Mouse (Mus musculus) induced T-regulatory cell, adult 2 months (primary cell): ENCODE measurements at regions not wholly inside any gene's neighbourhood (a gene's known extent, or its start where the extent isn't known, plus 50 kb on each side); places are given as distances from the start of the nearest gene placed in this dataset.

Source experiments
- DNase-seq: peaks from one replicate; pipeline ENCODE4 v3.0.0-alpha.2; 2012; ENCODE audit warnings: low read depth

DNA sequence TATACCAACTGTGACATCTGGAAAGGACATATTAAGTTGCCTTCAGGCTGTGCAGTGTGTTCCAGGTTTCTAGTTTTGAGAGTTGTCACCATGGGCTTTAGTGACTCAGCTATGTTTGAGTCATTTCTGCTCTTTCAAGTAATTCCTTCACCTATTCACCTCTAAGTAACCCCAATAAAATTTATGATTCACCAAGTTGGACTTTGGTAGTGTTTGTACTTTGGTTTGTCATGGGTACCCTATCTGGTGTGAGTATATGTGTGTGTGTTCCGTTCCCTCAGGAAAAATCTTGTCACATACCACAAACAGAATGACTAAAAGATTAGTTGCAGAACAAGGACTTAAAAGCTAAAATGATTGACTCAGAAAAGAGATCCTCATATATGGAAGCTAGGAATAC, 76.8 kb upstream of the Crbn start:
- no peak for DNase-seq

DNA sequence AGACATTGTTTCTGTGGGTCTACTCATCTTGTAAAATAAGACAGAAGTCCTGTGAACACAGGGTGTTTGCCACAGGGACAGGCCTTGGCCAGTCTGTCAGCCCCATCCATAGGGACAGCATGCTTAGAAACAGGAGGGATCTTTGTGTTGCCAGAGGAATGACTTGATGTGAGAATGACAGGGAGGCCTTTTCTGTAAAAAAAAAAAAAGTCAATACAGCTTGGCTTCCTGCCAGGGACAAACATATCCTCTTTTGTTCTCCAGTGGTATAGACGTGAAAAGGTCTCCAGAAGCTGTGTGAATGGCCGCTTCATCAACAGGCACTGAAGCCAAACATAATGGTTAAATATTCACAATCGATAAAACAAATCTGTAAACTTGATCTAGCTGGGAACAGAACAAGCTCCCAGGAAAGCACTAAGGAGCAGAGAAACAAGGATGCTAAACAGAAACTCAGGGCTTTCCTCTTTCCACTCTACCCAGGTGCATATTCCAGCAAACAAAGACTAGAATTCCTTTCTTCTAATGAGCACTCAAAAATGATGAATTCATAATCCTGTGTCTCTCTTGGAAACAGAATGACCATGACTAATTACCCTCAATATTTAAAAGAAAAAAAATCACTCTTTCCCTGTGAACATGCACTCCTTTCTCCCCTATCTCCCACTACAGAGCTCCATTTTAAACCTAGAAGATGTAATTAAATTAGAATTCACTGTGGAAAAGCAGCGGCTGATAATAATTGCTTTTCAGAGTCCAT, 92.2 kb upstream of the Crbn start:
- no peak for DNase-seq

DNA sequence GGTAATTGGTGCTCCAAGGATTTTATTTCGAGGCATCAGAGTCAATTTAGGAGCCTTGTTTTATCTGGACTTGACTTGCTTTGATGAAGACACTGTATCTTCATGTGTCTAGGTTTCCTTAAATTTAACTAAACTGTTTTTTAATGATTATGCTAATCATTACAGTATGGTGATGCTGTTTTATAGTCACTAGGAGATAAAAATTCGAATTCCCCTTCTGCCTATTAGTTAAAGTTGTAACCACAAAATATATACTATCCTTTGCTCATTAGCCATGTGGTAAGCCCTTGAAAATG, 92.7 kb upstream of the Crbn start:
- DNase-seq: no peak

- no peak for DNase-seq
These were observed 104.2 kb upstream of the Crbn start for GRCm38 (mm10) chr6:106903953-106904683.

DNA sequence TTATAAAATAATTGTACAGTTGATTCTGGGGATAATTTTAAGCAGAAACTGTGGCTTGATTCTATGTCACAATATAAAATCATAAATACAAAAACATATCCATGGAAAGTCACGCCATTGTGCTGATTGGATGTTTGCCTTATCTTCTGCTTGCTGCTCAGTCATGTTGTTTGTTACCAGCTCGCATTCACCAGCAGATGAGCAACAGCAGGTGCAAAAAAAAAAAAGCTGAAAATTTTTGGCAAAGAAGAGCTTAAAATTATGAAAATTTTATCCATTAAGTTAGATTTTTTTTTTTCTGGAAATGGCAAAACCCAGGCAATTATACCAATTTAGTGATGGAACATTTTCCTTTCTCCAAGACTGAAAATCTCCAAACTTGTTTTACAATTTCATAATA, 115.2 kb upstream of the Crbn start:
- DNase-seq: no peak

DNA sequence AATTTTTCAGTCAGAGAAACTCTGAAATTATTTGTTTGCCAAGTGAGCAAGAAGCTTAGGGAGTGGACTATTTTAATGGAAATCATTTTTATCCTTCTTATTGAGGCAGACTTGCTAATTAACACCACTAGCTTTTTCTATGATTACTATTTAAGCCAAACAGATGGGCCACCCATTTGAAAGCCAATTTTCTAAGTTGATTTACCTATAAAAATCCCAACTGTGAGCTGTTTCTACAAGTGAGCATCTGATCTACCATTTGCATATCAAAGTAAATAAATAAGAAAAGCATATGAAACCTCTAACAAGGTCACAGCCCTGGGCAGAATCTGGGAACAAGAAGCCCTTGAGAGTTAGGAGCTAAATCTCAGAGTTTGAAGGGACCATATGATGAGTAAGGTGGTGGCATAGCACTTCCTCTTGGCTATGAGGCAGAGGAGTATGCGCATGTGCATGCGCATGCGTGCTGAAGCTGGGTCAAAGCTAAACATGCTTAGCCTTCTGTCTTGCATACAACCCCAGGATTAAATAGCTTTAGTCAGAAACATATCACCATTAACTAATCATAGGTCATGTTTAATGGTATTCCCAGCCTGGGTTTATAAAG, 116.9 kb upstream of the Crbn start:
- no peak for DNase-seq

DNA sequence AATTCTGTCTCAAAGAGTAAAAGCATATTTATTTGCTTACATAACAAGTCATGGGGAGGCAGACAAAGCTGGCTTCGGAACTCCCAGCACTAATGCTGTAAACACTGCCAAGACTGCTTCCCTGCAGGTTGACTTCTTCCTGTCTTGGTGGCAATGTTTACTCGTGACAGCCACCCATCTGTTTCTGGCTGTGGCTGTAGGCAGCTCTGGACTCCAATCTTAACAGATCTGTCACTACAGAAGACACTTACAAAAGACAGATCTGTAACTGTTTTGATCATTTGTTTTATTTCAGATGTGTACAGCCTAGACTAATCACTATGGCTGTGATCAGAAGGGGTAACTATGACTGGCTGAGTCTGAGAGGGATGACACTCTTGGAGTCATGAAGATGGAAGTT, 121.1 kb upstream of the Crbn start:
- no peak for DNase-seq

DNA sequence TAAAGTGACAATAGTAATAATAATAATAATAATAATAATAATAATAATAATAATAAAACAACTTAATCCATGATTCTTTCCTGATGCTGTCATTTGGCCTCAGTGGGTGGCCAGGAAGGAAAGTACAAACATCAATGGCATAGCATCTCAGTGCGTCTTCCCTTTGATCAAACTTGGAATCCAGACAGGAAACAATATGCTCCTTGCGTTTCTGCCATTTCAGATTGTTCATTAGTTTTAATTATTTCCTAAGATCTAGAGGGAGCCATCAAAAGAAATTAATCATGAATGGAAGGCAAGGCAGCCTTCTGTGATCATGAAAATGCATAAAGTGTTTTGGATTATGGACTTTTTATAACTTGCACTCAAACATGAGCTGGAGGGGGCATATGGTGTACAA, 125.6 kb upstream of the Crbn start:
- no peak for DNase-seq

DNA sequence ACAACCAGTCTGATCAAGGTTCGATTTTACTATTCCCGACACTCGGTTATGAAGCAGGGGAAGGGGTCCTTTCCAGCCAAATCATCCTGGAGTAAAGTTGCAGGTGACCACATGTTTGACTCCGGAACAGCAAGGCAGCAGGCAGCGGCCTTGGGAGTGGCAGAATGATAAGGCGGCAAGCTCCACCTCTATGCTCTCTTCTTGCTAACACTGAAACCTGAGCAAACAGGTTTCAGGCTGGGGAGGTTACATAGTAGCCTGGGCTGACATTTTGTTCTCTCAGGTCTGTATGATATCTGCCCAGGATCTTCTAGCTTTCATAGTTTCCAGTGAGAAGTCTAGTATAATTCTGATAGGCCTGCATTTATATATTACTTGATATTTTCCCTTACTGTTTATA, 133.7 kb upstream of the Crbn start:
- no peak for DNase-seq

GRCm38 (mm10) chr6:106946227-106946927, 146.5 kb upstream of the Crbn start:
- no peak for DNase-seq

DNA sequence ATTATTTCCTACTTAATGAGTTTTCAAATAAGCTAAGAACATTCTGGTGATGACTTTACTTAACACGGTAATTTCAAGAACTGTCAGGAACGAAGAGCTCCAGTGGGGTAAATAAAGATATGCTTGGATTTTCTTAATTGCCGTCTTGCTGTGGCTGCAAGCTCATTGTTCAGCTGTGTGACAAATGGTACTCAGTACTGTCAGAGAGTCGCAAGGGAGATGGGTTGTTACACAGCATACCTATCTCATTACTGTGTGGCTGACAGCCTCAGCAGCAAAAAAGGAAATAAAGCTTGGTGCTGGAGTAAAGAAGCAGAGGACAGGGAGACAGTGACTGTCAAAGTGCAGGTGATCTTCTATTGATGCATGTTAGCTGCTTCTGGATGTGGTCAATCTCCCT, 151.0 kb upstream of the Crbn start:
- DNase-seq: no peak

DNA sequence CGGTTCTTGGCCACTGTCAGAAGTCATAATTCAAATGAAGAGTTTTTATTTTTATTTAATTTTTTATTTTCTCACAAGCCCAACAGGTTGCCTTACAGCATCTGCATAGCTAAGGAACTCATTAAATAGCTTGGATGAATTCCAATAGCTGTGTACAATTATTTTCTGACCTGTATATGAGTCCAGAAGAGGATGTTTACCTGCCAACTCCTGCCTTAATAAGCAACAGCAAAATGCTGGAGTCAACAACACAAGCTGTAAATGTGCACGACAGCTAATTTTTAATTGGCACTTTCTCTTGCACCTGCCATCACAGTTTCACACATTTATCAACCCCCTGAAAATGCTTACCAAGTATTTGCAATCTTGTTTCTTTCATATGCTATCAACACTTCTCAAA, 161.4 kb upstream of the Crbn start:
- DNase-seq: no peak

- DNase-seq: no peak
These were observed 164.5 kb upstream of the Crbn start for GRCm38 (mm10) chr6:106964337-106964736.

DNA sequence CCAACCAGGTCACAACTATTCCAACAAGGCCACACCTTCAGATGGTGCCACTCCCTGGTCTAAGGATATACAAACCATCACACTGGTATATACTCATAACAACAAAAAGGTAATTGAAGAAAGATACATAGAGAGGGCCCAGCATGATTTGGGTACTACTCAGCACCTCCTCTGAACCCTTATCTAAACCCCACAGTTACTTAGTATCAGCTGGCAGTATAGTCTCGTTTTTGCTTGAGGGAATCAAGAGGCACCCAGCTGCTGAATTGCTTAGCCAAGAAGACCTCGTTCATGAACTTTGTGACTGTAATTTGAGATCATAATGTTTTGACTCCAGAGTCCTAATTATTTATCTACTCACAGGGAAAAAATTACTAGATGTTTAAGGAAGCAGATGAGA, 175.6 kb upstream of the Crbn start:
- no peak for DNase-seq

- DNase-seq: no peak
These were observed 178.8 kb upstream of the Crbn start for GRCm38 (mm10) chr6:106978721-106979120.

- DNase-seq: no peak
These were observed 179.9 kb upstream of the Crbn start for GRCm38 (mm10) chr6:106979755-106980154.

- no peak for DNase-seq
These were observed 180.3 kb upstream of the Crbn start for GRCm38 (mm10) chr6:106980188-106980587.

DNA sequence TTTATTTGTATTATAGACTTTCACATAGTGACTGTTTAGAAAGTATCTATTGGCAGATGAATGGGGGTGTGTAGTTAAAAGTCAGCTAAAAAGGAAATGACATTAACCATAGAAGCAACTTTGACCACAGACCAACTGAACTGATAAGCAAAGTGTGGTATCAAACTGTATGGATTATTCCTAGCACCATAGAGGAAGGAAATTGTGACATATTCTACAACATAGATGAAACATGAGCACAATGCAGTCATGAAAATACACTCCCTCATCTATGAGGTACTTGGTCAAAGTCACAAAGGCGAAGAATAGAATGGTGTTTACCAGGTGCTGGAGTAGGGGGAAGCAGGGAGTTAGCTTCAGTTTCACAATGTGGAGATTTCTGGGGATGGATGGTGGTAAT, 181.4 kb upstream of the Crbn start:
- DNase-seq: no peak

DNA sequence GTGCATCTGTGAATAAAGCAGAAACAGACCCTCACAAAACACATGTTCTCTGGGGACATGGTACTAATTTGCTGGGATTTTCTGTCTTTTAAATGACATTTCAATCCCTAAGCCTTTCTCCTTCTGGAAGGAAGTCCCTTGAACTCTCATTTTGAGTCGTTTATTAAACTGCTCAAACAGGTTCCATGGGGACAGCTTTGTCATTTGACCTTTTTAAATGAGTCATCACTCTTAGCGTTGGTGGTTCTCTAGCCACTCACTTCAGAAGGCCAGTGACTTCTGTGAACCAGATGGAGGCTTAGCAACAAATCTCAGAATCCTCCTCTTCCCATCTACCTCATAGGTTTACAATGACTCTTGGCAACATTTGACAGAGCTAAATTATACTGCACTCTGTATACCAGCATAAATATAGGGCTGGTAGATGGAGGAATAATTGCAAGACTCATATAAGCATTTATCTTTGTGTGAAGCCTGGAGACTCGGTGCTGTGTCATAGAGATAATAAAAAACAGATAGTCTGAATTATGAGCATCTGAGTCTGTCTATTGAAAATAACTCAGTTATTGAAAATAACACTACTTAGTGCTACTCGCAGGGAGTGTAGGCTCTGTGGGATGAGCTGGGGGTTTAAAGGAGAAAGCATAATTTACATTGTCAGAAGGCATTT, 185.4 kb upstream of the Crbn start:
- DNase-seq: no peak

DNA sequence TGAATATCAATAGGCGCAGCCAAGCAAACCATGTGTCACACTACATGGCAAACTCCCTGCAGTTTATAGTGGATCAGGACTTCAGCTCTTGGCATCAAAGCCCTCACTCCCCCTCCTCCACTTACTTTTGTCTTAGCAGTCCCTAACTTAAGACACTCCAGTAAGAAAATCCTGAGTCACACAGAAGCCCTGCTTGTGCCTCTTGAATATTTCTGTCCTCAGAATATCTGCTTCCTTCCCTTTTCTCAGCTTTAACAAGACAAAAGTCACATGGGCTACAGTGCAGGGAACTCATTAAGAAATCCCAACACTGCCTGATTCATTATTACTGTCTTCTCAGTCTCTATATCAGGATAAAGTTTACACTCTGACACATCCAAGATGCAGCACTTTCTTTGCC, 191.7 kb upstream of the Crbn start:
- no peak for DNase-seq

- no peak for DNase-seq
These were observed 204.7 kb upstream of the Crbn start for GRCm38 (mm10) chr6:107004406-107005120.

- no peak for DNase-seq
These were observed 210.9 kb upstream of the Crbn start for GRCm38 (mm10) chr6:107010785-107011184.
